Mouse (Mus musculus) A20 (cell line): ENCODE data around the gene Abcd2.

Experiments
- DNase-seq: peaks from one replicate; pipeline ENCODE4 v3.0.0-alpha.2; 2011; ENCODE audit warnings: low read depth, low spot score

The Abcd2 gene

DNA sequence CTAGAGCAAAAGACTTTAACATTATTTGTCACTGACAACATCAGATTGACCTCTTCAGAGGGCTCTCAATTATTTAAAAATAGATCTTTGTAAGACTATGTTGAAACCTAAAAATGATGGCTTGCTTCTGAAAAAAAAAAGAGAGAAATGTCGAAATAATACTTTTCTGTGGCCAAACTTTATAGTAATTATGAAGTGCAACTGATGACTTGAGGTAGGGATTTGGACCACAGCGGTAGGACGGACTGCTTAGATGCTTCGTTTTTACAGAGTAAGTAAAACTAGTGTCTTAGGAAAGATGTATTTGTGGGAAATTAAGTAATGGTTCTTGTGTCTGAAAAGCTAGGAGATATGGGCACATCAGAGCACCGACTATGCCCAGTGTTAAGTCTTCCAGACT, 30.4 kb downstream of the Abcd2 start:
- no peak for DNase-seq

DNA sequence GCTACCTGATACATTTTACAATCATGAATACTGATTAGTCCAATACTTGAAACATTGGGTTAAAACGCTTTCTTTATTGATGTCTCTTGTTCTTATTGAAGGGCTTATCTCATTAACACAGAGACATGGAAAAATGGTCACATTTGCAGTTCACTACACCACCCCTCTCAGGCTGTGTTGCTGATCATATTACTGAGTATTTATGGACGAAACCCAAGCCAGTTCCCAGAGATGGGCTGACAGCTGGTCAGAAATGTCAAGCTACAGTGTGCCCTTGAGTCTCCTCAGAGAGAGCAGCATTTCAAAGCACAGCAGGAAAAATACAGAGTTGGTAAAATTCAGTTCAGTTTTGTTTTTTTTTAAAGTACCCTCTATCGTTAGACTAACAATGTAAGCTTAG, 38.3 kb downstream of the Abcd2 start:
- no peak for DNase-seq

DNA sequence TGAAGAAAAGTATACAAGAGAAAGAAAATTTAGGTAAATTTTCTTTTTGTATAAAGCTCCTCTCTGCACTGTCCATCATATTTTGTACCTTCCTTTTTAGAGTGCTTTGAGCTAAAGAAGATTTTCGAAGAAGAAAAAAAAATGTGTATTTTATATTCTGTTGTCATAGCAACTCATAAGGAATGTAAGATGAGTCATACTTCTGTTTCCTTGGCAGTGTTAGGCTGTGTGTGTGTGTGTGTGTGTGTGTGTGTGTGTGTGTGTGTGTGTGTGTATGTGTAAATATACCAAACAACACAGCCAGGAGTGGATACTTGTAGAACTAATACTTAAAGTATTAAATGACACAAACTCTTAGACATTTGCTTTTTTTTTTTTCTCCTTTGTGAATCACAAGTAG, 39.0 kb downstream of the Abcd2 start:
- DNase-seq = no peak

DNA sequence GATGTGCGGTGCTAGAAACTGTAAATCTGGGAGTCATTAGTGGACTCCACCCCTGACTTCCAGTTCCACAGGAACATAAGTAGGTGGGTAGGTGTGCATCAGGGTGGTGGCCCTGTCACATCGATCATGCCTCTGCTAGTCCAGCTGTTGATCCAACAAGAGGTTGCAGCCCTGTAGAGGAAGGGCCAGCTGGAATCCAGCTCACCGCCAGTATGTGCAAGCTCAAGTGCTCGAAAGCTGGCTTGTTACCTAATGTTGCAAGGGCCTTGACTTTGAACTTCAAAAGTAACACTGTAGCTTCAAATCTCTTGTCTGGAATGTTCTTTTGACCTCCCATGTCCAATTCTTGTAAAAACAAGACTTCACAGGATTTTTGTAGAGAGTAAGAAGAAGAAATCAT, 67.0 kb downstream of the Abcd2 start:
- no peak for DNase-seq

DNA sequence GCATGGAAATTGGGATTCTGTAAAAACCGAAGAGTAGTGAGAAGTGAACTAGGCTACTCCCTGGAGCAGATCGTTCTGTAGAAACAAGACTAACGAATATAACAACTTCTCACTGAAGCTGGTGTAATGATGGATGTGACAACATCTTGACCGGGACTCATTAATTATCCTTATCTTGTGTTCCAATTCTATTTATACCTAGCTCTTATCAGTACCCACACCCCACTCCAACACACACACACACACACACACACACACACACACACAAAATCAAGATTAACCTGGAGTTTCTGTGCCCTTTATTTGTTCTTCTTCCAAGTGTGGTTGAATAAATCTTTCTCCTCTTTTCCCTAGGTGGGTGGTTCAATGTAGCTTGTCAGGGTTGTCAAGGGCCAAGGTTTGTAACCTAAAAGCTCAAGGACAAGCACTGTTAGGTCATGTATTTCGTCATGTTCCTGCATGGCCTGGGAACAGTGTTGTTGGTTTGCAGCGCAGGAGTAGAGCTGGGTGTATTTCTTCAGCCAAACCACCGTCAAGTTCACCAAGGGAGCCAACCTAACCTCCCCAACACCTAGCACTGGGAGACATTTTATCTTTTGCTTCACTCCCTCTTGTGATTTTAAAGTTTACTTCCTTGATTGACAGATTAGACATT, 78.9 kb downstream of the Abcd2 start:
- no peak for DNase-seq

DNA sequence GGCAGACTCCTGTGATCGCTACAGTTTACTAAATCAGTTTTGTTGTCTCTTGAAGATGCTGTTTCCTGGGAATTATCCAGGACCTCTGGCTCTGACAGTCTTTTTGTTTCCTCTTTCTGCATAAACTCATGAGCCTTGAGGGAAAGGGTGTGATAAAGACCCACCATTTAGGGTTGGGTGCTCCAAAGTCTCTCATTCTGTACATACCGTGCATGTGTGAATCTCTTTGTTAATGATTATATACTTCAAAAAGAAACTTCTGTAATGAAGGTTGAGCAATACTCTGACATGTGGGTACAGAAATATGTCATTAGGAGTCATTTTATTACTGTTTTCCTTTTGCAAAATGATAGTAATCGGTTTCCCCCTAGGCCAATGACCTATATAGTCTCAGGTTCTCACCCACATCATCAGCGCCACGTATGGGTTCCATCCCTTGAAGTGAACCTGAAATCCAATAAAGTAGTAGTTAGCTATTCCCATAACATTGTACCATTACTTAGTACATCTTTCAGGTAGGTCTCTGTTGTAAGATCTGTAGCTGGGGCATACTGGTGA, 83.4 kb downstream of the Abcd2 start:
- DNase-seq = no peak

DNA sequence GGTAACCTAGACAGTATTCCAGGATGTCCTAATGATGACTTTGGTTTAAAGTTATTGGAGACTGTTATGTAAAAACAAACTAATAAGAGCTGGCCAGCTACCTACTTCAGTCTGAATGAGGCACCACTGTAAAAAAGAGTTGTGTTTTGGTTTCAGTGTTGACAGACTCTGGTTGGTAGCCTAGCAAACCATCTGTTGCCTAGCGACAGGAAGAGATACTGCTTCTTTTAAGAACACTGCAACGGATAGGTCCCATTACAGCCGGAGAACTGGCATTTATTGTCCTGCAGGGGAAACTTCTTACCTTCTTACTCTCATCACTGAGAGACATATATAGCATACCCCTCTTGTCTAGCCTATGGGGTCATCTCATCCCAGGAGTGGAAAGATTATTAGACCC, 86.7 kb downstream of the Abcd2 start:
- DNase-seq = no peak

DNA sequence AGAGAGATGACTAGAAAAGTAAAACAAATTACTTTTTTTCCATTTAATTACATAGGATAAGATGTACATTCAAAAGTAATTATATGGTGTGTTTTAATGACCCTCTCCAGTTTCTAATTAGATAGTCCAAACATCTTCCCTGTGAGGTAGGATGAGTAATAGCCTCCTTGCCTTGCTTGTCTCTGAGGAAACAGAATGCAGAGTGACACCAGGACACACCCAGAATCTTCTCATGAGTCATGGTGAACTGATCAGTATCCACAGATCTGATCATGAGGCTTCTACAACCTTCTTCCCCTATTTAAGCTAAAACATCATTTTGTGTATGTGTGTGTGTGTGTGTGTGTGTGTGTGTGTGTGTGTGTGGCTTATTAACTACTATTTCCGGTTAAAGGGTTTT, 87.3 kb downstream of the Abcd2 start:
- no peak for DNase-seq

DNA sequence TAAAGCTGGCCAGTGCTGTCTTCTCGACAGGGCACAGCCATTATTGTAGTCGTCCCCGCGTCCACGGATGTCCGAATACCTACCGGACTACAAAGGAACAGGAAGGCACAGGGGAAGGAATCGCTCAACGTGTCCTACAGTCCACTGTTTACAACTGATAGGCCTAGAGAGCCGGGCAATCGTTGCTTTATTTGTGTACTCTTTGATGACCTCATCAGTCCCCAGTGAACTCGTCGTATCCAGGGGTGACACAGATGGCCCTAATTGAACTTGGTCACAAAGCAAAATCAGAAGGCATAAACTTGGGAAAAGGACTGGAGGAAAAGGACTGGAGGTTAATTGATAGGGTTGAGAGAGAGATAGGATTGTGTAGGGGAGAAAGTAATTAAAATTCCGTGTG, 87.8 kb downstream of the Abcd2 start:
- DNase-seq = no peak

DNA sequence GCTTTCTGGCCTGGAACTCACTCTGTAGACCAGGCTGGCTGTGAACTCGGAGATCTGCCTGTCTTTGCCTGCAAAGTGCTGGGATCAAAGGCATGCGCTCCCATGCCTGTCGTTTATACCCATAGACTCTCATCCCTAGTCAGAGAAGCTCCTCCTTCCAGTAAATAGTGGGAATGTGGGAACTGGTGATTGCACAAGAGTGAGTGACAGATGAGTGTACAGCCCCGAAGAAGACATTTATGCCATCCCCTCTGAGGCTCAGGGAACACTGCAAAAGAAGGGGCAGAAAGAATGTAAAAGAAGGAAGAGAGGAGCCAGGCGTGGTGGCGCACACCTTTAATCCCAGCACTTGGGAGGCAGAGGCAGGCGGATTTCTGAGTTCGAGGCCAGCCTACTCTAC, 88.3 kb downstream of the Abcd2 start:
- no peak for DNase-seq

DNA sequence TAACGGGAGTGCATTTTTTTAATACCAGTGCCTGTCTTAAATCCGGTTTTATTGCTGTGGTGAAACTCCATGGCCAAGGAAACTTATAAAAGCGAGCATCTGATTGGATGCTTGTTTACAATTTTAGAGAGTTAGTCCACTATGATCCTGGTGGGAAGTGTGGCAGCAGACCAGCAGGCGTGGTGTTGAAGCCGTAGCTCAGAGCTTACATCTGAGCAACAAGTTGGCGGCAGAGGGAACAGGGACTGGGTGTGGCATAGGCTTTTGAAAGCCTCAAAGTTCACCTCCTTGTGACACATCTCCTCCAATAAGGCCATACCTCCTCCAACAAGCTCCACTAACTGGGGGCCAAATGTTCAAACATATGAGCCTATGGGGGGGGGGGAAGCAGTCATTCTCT, 95.0 kb downstream of the Abcd2 start:
- no peak for DNase-seq
